Mouse (Mus musculus) gastrocnemius, postnatal 4 days (tissue): ENCODE results near the gene Swsap1. TPM values are rescaled to one million over a fixed set of nuclear protein-coding genes. Genes with fewer than 3 reads are reported as not detected.

Source experiments
- DNase-seq, 2 experiments: peaks; one replicate each; pipeline ENCODE4 v3.0.0; 2021 to 2022; ENCODE audit warnings: low spot score in 2 of 2, mixed read lengths in 2 of 2
- total RNA-seq, 2 experiments: library from RNA; stranded (reverse); gene quantifications; 2 replicates each; pipeline ENCODE4 v1.2.3; 2021

The Swsap1 gene
- total RNA-seq, 2 experiments from 2014 or later = 5.2 to 6.3 TPM

DNA sequence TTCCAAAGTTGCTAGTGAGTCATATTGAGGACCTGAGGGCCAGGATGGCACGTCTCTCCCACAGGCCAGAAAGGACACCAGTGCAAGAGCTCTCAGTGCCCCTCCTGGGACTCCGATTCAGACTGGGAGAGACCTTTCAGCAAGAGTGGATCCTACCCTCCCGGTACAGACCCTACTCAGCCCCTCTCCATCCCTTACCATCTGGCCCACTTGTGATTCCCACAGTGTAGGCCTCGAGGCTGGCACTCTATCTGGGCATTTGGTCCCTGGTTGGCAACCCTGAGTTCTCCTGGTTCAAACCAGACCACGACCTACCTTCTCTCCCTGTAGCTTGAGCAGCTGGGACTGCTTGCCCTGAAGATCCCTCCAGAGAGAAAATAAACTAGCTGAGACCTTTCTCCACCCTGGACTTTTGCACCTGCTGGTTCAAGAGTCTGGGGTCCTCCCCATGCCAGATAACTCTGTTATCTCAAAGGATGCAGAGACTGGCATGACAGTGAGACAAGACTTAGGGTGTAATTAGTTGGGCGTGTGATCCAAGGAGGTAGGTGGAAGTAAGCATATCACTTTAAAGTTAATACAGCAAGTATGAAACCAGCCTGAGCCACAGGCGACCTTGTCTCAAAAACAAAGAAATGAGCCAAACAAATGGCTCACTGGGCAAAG, 20.0 kb upstream of the Swsap1 start:
- DNase-seq = no peak

DNA sequence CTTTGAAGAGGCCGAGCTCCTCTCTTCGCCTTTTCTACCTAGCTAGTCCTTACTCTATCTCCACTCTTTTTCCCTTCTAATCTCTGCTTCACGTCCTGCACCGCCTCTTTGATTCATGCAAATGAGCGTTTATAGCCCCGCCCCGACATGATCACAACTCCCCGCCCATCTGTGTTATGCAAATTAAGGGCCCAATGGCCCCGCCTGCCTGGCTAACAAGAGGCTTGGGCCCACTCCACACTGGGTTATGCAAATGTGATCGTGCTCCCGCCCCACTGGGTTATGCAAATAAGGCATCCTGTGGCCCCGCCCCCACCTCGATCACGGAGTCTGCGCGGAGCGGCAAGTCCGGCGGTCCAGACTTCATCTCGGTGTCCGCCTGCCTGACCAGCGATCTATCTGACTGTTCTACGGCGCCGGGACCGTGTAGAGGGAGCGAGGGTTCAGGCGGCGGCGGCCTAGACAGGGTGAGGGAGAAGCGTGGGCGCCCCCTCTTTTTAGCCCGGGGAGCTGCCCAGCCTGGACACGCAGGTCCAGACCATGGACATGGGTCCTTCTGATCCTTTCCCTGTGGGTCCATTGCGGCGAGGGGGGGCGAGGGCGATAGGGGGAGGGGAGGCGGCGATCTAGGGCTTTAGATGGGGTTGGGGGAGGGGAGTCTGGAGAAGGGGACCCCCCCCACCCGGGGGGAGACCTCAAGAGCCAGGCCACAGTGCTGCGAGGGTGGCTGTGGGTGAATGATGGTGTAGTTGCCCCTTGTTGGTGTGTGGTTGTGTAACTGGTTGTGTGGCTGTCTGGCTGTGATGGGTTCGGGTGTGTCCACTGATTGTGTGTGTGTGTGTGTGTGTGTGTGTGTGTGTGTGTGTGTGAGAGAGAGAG, 18.6 kb upstream of the Swsap1 start, which contains the start of gene Plppr2:
Gene Plppr2 (plus strand): TSS at position 342 of the 879 bp plus-strand sequence.
- peak; percentile 93 to 96 for DNase-seq

DNA sequence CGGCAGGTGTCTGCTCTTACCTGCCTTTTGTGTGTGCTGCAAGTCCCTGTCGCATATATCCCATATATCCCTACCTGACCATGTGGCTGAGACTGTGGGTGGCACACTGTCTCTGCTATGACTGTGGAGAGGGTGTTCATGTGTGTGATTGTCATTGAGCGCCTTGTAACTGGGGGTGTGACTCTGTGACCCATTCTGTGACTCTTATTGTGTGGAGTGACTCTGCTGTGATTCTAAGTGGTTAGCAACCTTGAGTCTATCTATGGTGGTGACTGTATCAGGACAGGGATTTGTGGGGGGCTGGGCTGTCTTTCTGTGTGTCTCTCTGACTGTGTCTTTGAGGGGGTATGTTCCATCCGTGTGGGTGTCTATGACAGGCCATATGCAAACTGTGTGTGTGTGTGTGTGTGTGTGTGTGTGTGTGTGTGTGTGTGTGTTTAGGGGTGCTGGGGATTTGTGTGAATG, 17.8 kb upstream of the Swsap1 start:
- DNase-seq = no peak

DNA sequence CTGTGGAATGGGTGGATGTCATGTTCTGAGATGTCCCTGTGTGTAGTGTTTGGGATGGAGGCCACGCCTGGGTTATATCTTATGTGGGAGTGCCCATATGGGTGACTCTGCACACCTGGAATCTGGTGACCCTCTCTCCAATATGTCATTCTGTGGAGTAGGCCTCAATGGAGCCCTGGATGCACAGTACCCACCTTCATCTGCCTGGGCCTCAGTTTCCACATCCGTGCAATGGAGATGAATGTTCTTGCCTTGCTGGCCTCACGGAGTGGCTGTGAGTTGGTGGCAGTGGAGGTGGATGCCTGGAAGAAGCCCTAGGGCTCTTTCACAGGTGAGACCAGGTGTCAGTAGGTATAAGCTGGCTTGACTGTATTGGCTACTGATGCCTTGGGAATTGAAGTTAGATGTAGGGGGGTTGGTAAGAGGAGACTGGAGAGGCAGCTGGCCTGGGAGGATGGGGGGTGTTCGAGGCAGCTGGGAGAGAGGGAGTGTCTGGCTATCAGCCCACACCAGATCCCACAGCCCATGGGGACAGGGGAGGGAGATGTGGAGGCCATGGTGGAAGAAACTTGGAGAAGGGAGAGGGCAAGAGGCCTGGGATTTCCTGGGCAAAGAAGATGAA, 17.2 kb upstream of the Swsap1 start:
- no peak for DNase-seq

DNA sequence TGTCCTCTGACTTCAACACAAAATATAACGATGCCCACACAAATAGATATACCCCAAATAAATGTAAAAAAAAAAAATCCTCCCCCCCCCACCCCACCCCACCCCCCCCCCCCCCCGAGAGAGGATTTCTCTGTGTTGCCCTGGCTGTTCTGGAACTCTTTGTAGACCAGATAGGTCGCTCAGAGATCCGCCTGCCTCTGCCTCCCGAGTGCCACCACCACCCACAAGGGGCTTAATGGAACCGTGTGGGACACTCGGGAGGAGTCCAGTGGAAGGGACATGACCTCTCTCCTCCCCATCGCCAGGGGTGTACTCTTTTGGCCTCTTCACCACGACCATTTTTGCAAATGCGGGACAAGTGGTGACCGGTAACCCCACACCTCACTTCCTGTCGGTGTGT, 12.5 kb upstream of the Swsap1 start:
- no peak for DNase-seq

DNA sequence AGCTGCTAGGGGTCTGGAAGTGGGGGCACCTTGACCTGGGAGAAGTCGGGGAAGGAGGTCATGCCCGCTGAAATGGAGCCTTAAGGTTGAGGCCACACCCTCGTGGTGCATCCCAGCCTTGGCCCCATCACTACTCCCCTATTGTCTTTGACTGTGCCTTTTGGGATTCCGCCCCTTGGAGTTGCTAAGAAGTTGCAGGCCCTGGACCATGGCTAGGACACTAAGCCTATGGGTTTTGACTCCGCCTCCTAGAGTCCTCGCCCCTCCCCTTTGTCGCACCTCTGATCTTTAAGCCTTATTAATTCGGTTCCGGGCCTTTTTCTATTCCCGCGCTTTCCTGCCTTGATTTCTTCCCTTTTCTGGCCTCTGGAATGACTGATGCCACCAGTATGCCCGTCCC, 11.9 kb upstream of the Swsap1 start:
- DNase-seq = no peak

DNA sequence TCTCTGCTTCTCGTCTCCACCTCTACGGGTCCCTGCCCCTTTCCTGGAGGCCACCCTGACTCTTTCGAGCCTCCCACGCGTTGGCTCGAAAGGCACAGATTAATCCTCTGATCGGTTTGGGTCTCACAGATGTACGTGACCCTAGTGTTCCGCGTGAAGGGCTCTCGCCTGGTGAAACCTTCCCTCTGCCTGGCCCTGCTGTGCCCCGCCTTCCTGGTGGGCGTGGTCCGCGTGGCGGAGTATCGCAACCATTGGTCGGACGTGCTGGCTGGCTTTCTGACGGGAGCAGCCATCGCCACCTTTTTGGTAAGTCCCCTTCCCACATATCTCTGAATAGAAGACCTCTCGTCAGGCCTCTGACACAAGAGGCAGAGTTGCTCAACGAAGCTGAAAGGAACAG, 11.3 kb upstream of the Swsap1 start:
- DNase-seq = no peak

DNA sequence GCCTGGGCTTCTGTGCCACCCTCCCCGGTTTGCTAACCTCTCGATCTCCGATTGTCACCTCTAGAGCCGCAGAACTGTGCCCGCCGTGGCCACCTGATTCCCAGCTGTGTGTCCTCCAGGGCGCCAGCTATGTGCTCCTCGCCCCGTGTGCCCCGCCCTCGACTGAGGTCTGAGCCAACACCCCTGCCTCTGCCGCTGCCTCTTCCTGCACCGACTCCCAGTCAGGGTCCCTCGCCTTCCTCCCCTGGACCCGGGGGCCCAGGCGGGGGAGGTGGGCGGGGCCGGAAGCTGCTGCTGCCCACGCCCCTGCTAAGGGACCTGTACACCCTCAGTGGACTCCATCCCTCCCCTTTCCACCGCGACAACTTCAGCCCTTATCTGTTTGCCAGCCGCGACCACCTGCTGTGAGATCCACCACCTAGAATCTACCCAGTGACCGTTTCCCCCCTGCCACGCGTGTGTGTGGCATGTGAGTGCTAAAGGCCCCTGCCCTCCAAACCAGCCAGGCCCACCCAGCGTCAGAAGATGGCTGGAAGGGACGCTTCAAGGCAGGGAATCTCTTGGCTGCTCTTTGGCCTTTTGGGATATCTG, 7.9 kb upstream of the Swsap1 start:
- DNase-seq = no peak

DNA sequence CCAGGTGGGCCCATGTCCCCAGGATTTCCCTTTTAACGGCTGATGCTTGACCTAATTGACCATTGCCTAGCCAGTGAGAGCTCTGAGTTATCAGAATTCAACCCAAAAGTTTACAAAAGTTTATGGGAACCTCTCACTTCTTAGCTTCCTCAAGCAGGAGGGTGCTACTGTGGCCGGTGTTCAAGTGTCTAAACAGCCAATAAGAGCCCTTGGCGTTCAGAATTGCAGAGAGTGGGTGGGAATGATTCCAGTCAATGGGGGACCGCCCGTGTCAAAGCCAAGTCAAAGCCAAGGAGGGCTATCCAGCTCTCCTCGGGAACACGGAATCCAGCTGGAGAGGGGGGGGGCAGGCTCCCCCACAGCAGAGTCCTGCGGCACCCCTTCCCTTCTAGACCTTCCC, 7.4 kb upstream of the Swsap1 start:
- no peak for DNase-seq

DNA sequence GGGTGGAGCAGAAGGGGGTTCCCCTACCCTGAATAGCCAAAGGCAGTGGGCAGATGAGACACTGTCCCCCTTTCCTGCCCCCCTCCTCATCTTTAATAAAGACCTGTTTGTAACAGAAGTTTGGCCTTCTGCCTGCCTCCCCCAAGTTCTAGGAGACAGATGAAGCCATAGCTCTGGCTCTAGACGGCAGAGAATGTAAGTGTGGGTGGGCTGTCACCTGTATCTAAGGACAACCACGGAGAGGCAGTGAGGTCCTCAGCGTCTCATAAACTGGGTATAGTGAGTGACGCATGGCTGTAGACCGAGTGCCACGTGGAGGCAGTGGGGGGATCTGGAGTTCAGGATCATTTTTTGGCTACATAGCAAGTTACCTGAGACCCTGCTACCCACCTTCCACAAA, 6.8 kb upstream of the Swsap1 start:
- DNase-seq = no peak

DNA sequence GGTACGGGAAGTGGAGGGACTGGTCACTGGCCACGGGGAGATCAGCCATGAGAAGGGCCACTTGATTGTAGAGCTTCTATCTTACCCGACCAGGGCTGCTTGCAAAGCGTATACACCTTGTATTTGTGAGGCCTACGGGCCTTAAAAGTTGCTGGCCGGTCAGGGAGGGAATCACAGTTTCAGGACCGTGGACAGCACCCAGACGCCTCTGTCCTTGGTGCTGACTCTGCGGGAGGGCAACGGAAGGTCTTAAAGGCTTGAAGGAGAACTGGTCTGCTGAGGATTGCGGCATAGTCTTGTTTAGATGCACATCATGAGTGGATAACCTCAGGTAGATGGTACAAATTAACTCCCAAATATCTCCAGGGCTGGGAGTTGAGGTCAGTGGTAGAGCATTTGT, 5.2 kb upstream of the Swsap1 start:
- peak; percentile 52 to 68 for DNase-seq

DNA sequence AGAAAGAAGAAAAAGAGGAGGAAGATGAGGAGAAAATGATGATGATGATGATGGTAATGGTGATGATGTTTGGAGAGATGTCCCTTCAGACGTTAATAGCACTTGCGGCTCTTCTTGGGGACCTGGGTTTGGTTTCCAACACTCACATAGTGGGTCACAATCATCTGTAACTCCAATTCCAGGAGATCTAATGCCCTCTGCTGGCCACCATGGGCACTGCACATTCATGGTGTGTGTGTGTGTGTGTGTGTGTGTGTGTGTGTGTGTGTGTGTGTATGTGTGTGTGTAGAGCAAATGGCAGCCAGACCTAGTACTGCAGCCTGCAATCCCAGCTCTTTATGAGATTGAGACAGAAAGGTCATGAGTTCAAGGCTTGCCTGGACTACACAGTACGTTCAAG, 3.6 kb upstream of the Swsap1 start:
- DNase-seq = no peak

DNA sequence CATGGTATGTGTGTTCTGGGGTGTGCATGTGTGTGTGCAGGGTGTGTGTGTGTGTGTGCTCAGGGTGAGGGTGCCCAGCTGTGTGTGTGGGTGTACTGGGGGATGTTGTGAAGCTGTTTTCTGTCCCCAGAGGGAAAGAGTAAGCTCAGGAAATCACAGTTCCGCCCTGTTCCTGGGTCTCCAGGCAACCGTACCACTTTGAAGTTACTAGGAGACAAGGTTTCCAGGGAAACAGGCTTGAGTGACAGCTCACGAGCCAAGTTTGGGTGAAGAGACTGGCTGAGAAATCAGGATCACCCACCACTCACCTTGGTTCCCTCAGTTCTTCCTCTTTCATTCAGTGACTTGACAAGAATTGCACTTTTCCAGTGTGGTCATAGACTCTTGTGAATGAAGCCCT, 2.0 kb upstream of the Swsap1 start:
- DNase-seq = no peak

DNA sequence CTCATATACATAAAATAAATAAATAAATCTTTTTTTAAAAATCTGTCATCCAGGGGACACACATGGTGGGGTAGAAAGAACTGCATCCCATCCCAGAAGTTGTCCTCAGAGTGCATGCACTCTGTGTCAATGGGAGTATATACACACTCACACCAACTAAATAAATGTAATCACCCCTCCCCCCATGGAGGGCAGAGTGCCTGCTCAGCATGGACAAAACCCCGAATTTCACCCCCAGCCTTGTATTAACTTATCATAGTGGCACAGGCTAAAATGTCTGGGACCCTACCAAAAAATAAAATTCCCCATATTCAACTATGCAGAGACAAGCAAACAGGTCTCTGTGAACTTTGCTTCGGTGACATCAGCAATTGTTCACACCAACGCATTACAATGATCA, 920 bp upstream of the Swsap1 start:
- DNase-seq = no peak

DNA sequence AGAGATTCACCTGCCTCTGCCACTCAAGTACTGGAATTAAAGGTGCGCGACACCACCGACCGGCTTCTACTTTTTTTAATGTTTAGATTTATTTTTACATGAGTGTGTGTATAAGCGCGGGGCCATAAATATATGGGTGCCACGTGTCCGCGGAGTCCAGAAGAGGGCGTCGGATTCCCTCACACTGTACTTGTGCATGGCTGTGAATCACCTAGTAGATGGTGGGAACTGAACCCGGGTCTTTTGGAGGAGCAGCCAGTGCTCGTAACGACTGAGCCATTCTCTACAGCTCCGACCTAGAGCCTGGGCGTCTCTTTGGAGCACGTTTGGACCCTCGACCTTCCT, 358 bp upstream of the Swsap1 start:
- DNase-seq = no peak

DNA sequence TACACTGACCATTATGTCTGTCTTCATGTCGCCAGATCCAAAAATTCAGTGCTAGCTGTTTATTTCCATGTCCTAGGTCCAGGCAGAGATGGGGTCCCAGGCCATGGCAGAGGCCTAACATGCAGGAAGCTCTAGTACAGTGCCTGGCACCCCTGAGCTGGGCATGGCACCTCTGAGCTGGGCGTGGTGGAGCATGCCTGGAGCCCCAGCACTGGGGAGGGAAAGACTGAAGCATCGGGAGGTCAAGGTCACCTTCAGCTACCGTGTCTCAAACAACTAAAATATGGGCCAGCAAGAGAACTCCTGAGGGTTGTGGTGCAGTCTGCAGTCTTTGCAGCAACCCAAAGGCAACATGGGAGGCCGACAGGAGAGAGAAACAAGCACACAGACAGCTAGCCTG, 2.8 kb downstream of the Swsap1 start:
- DNase-seq = no peak

DNA sequence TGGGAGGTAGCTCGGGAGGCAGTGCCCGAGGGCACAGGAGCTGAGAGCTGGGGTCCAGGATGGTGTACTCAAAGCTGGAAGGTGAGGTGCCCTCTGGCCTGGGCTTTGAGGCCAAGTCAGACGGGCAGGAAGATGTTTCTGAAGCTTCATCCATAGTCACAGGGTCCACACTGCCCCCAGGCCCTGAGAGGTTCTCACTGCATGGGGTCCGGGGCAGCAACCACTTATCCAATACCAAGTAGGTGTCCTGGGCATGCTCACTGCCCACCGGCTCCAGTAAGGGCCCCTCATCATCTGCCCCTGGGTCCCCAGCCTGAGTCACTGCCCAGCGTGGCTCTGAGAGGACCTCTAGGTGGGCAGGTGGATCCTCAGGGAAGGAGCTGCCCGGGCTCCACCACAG, 3.7 kb downstream of the Swsap1 start:
- DNase-seq = no peak

DNA sequence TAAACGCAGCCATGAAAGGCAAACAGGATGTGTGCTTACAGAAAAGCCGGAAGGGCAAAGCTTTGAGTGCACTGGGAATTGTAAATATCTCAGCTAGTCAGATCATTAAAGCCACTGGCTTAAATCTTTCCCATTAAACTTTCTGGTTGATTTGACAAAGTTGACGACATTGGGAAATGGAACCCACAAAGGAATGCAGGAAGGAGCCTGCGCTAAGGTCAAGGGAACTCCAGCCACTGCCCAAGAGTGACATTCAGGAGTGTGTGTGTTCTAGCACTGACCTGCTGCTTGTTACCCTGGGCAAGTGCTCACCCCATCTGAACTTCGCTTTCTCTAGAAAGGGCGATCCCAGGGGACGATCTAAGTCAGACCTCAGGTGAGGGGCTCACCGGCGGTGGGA, 4.6 kb downstream of the Swsap1 start:
- DNase-seq = no peak

DNA sequence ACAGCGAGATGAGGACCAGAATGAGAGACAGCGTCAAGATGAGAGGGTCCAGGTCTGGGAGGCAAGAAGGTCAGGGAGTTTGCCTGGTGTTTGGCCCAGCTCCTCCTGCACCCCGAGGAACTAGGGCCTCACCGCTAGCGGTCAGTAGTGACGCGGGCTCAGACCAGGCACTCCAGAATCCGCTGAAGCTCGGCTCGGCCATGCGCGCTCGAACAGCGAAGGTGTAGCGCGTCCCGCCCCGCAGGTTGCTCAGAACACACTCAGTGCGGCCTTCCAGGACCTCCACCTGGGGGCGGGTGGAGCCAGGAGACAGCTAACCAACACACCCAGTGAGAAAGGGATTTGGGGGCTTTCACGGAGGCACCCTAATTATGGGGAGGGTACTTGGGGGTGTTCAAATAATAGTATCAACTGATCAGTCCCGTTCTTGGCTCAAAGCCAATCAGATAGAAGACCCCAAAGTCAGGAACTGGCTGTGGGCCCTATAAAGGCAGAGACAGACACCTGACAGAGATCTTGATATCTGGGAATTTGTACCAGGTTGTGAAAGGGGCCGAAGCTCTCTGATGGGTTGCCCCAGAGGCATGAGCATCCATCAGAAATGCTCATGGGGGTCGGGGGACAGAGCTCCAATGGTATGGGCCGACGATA, 5.1 kb downstream of the Swsap1 start:
- peak in 1 of 2 experiments; percentile 26 for DNase-seq

DNA sequence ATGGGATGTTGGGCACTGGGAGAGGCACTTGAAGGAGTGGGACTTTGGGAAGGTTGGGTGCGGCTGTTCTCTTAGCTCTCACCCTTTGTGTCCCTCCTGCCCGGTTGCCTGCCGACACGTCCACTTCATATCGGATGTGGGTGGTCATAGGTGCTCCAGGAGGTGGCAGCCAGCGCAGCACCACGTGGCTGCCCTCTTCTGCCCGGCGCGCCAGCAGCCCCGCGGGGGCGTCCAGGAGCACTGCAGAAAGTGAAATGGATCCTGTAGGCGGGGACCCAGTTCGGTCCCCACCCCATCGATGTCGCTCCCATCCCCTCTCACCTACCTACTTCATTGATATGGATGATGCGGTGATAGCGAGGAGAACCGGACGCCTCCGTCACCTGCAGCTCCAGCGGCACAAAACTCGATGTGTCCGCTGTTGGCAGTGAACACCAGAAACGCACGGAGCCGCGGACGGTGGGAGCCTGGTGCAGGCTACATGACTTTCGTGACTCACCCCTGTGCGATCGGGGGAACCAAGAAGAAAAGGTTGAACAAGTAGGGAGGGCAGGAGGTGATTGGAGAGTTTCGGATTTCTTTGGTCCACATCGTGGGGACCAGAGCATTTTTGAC, 5.9 kb downstream of the Swsap1 start:
- no peak for DNase-seq

DNA sequence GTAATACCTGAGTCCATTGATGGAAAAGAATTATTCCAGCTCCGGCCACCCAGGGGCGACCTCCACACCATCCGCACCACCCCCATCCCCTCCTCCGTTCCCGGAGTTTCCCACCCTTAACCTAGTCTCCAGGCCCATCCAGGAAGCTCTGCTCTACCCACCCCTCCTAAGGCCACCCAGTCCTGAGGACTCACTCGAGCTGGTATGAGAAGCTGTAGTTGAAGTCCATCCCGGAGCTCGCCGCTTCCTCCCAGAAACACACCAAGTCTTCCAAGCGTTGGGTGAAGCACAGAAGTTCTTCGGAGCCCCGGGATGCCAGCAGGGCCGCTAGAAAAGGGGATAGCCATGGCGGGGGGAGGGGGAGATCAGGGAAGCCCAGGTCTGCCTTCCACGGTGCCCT, 6.5 kb downstream of the Swsap1 start:
- no peak for DNase-seq
